Mouse (Mus musculus) cortical plate, adult 2 months (tissue): ENCODE measurements around the gene Zdhhc5.

ENCODE experiments used
- CTCF ChIP-seq: fragments of 200-500 bp; IDR thresholded peaks from 2 replicates; pipeline ENCODE4 v1.5.1; 2011; ENCODE audit warnings: mild to moderate bottlenecking, control low read depth, low read length; ENCODE audit not compliant: insufficient read depth; ENCODE audit errors: extremely low read depth
- POLR2A ChIP-seq: fragments of 200-500 bp; IDR thresholded peaks from 2 replicates; pipeline ENCODE4 v1.6.1; 2011; ENCODE audit warnings: mild to moderate bottlenecking, low read length, control low read depth; ENCODE audit not compliant: insufficient read depth; ENCODE audit errors: extremely low read depth

DNA sequence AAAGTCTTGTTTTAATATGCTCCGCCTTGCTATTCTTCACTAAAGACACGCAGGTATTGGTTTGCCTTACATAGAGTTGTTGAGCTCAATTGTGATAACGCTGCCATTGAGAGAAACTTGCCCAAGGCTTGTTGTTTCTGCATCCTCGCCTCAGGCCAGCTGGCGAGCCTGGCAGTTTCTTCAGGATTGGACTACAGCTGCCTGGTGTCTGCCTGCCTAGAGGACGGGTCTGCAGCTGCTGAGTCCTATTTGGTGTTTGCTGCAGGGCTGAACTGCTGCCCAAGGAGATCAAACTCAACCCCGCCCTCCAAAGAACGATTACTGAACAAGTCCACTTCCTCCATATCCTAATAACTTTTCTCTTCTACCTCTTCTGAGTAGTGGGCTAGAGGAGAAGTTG lies 45.8 kb upstream of the Zdhhc5 start:
- no peak for TF ChIP-seq CTCF
- TF ChIP-seq POLR2A, result no peak
